ENCODE assay signal across 13 mouse cellular contexts in genomic region chr4:86013640-86014039, GRCm38 (mm10).
"Had no signal": no experiment of that assay in that cellular context is flagged by ENCODE, and none has a peak within 500 bp of the region (broad histone marks: within the 10 kb centered on the region; RNA-seq: fewer than 3 reads in every experiment).

No protein-coding gene starts in this region.

- DNase-seq: gastrocnemius, postnatal 14 days; gastrocnemius, postnatal 36 days; heart, adult 11 months; heart, adult 2 months; heart, postnatal 14 days; heart, postnatal 36 days; kidney, adult 11 months; kidney, adult 8-10 months; kidney, postnatal 10 days; kidney, postnatal 25 days; kidney, postnatal 4 days; liver; liver, embryonic 13.5 days had no signal
